Mouse (Mus musculus) limb, embryonic 11.5 days (tissue): ENCODE results near the gene Dnajb8. TPM values are rescaled to one million over a fixed set of nuclear protein-coding genes. Genes with fewer than 3 reads are reported as not detected.

Experiments used
- ATAC-seq: fragments of 200-750 bp; cut with Nextera tagmentation; 2 replicates; pipeline ENCODE4 v1.8.0; 2017; ENCODE audit warnings: low read depth; ENCODE audit not compliant: insufficient number of reproducible peaks, low FRiP score, low TSS enrichment
- DNase-seq: peaks from one replicate; pipeline ENCODE4 v3.0.0-alpha.2; 2015; ENCODE audit warnings: low spot score
- H3K27ac ChIP-seq: fragments of 300-500 bp; sonication (generic); replicated peaks from 2 replicates; pipeline ENCODE4 v1.5.1; 2014; ENCODE audit warnings: low read depth, mild to moderate bottlenecking, low read length
- H3K27me3 ChIP-seq: fragments of 300-500 bp; sonication (generic); 2 replicates; pipeline ENCODE4 v1.6.1; 2014; ENCODE audit warnings: mild to moderate bottlenecking, low read length, mixed read lengths; ENCODE audit not compliant: control insufficient read depth, insufficient read depth
- H3K36me3 ChIP-seq: fragments of 300-500 bp; sonication (generic); 2 replicates; pipeline ENCODE4 v1.6.1; 2014; ENCODE audit warnings: mild to moderate bottlenecking, low read length, moderate library complexity, mixed read lengths; ENCODE audit not compliant: control insufficient read depth, insufficient read depth
- H3K4me1 ChIP-seq: fragments of 300-500 bp; sonication (generic); 2 replicates; pipeline ENCODE4 v1.6.1; 2014; ENCODE audit warnings: low read length, mixed read lengths; ENCODE audit not compliant: control insufficient read depth, insufficient read depth
- H3K4me2 ChIP-seq: fragments of 300-500 bp; sonication (generic); 2 replicates; pipeline ENCODE4 v1.6.1; 2014; ENCODE audit warnings: low read depth, mild to moderate bottlenecking, moderate library complexity; ENCODE audit not compliant: severe bottlenecking
- H3K4me3 ChIP-seq: fragments of 300-500 bp; sonication (generic); 2 replicates; pipeline ENCODE4 v1.5.1; 2014; ENCODE audit warnings: low read depth, low read length
- H3K9ac ChIP-seq: fragments of 300-500 bp; sonication (generic); 2 replicates; pipeline ENCODE4 v1.6.1; 2014; ENCODE audit warnings: mild to moderate bottlenecking, low read length
- H3K9me3 ChIP-seq: fragments of 300-500 bp; sonication (generic); 2 replicates; pipeline ENCODE4 v1.6.1; 2016; ENCODE audit warnings: low read length; ENCODE audit not compliant: control insufficient read depth
- WGBS: fragments of 180-500 bp; shearing (Covaris S2); extraction: QIAGEN DNeasy Blood & Tissue Kit; methylation state at CpG from one replicate; pipeline ENCODE4 v1.1.7; 2014; 5-methylcytosine and 5-hydroxymethylcytosine counted together
- polyA plus RNA-seq: library from polyadenylated mRNA; unstranded; fragments of >200 nt; fragmentation: Nextera tagmentation; extraction: Ambion mirVana; gene quantifications from 2 replicates; pipeline ENCODE4 v1.2.1, GENCODE M21; 2014

Dnajb8 gene
- polyA plus RNA-seq, 1 experiment from 2014 or later, result not detected

DNA sequence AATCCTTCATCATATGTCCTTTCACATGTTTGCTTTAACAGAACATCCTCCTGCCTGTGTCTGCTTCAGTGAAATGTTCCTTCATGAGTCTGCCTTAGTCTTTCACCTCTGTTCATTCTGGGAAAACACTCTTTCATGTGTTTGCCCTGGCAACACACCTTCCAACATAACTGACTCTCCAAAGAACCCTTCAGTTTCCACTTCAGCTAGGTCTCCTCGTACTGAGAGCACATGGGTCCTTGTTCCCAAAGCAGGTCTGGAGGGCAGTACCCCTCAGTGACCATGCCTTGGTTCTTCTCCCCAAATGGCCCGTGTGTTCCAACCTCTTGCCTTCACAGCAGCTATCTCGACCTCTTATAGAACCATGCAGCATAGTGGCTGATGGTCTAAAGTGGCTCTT lies 45.0 kb downstream of the Dnajb8 start:
- Histone ChIP-seq H3K4me3 (no peak overlapping the region), H3K4me1 (peaks cover 10% of the 10 kb centered on the region), H3K9ac (no peak overlapping the region), H3K9me3 (no peaks in the 10 kb centered on the region), H3K36me3 (no peaks in the 10 kb centered on the region), H3K27me3 (no peaks in the 10 kb centered on the region), H3K27ac (no peak overlapping the region), H3K4me2 (no peak overlapping the region)
- 85% methylated on average over 3 of the region's 3 CpGs for whole genome bisulfite sequencing
- no peak for DNase-seq
- no peak for ATAC-seq

DNA sequence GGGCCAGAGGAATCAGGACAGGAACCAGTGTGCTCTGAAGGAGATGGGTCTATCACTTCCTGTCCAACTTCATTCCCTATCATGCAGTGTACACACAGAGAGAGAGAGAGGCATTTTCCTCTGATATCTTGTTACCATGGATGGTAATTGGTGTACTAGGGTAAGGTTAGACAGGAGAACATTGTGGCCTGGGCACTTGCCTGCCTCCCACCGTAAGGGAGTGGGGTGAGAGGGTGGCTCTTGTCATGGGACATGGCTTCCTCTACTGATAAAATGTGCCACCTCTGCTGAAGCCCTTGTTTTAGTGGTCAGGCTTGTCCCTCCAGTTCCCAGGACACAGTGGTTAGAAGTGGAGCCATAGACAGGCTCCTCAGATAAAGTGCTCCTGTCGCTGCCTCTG lies 45.9 kb downstream of the Dnajb8 start:
- H3K4me1 ChIP-seq, result peaks cover 7% of the 10 kb centered on the region
- 87% methylated on average over 2 of the region's 2 CpGs for WGBS
- DNase-seq (no peak), ATAC-seq (no peak)
- H3K36me3 ChIP-seq, result no peaks in the 10 kb centered on the region
- H3K9me3 ChIP-seq, result no peaks in the 10 kb centered on the region
- no peak overlapping the region for H3K27ac ChIP-seq
- no peak overlapping the region for H3K4me2 ChIP-seq
- no peak overlapping the region for H3K9ac ChIP-seq
- H3K27me3 ChIP-seq, result no peaks in the 10 kb centered on the region
- H3K4me3 ChIP-seq, result no peak overlapping the region

DNA sequence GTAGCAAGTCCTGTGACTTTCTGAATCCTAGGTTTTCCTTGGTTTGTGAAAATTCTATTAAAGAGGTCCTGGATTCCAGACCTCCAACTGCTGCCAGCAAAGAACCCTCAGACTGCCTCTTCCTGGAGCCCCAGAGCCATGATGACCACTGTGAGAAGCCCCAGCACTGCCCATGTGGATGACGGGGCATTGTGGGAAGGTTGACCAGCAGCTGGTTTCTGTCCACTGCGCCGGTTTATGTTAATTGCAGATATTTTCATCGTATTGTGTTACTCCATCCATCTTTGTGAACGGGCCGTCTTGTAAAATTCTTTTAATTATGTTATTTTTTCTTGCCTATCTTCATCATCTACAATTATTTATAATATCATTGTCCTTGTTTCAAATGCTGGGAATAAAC lies 52.6 kb downstream of the Dnajb8 start:
- DNase-seq, result no peak
- Histone ChIP-seq H3K9me3 (no peaks in the 10 kb centered on the region), H3K9ac (no peak overlapping the region), H3K27me3 (no peaks in the 10 kb centered on the region), H3K4me3 (no peak overlapping the region), H3K4me1 (peaks cover 7% of the 10 kb centered on the region), H3K36me3 (no peaks in the 10 kb centered on the region), H3K27ac (no peak overlapping the region), H3K4me2 (no peak overlapping the region)
- ATAC-seq, result no peak
- WGBS, result 91% methylated on average over 6 of the region's 6 CpGs

DNA sequence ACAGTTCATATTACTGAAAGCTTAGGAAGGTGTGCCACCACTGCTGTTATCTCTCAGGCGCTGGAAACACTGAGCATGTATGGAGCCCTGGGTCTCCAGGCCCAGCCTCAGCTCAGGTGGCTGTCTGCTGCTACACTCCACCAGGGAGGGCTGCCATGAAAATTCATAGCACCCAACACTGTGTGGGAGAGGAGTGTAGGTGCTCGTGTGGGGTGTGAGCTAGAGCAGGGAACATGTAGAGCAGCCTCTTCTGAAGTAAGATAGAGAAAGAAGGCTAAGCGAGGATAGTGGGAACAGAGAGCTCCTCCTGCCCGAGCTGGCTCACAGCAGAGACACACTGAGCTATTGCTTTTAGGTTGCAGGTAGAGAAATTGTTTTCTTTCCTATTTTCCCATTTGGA lies 54.2 kb downstream of the Dnajb8 start:
- Histone ChIP-seq H3K4me1 (peaks cover 7% of the 10 kb centered on the region), H3K9me3 (no peaks in the 10 kb centered on the region), H3K9ac (no peak overlapping the region), H3K4me2 (no peak overlapping the region), H3K27me3 (no peaks in the 10 kb centered on the region), H3K4me3 (no peak overlapping the region), H3K27ac (no peak overlapping the region), H3K36me3 (no peaks in the 10 kb centered on the region)
- ATAC-seq (no peak), DNase-seq (no peak)
- WGBS, result 87% methylated on average over 4 of the region's 4 CpGs

DNA sequence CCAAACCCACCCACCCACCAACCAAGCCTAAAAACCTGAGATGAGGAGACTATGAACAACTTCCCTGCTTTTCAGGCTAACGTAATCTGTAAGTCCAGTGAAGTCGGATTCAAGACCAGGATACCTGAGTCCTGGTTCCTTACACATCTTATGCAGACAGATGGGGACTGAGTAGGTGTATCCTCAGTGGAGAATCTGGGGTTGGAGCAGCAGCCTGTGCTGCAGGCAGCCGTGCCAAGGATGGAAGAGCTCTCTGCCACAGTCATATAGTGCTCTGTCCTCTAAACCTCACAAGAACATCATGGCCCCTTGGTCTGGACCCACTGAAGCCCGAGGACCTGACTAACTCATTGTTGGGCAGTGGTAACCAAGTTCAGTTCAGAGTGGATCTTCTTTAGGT lies 55.2 kb downstream of the Dnajb8 start:
- Histone ChIP-seq H3K9me3 (no peaks in the 10 kb centered on the region), H3K27me3 (no peaks in the 10 kb centered on the region), H3K4me3 (no peak overlapping the region), H3K9ac (no peak overlapping the region), H3K36me3 (no peaks in the 10 kb centered on the region), H3K4me2 (no peak overlapping the region), H3K4me1 (peaks cover 2% of the 10 kb centered on the region), H3K27ac (no peak overlapping the region)
- 83% methylated on average over 4 of the region's 4 CpGs for WGBS
- DNase-seq, result no peak
- ATAC-seq, result no peak

DNA sequence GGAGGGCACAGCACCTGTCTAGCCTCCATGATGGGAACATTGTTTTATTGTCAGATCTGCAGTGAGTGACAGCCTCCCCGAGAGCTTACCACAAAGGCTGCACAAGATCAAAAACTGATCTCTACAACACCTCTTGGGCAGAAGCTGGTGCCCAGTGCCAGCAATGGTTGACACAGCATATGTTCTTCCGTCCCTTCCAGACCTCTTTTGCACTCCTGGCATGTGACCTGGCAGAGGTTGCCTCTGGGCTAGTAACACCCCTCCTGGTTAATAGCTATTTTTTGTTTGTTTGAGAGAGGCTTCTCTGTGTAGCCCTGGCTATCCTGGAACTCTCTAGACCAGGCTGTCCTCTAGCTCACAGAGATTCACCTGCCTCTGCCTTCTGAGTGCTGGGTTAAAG lies 56.1 kb downstream of the Dnajb8 start:
- Histone ChIP-seq H3K27ac (no peak overlapping the region), H3K27me3 (no peaks in the 10 kb centered on the region), H3K36me3 (no peaks in the 10 kb centered on the region), H3K9me3 (no peaks in the 10 kb centered on the region), H3K4me2 (no peak overlapping the region), H3K4me3 (no peak overlapping the region), H3K4me1 (no peaks in the 10 kb centered on the region), H3K9ac (no peak overlapping the region)
- no peak for DNase-seq
- ATAC-seq, result no peak
- WGBS, result 84% methylated on average over 2 of the region's 2 CpGs

DNA sequence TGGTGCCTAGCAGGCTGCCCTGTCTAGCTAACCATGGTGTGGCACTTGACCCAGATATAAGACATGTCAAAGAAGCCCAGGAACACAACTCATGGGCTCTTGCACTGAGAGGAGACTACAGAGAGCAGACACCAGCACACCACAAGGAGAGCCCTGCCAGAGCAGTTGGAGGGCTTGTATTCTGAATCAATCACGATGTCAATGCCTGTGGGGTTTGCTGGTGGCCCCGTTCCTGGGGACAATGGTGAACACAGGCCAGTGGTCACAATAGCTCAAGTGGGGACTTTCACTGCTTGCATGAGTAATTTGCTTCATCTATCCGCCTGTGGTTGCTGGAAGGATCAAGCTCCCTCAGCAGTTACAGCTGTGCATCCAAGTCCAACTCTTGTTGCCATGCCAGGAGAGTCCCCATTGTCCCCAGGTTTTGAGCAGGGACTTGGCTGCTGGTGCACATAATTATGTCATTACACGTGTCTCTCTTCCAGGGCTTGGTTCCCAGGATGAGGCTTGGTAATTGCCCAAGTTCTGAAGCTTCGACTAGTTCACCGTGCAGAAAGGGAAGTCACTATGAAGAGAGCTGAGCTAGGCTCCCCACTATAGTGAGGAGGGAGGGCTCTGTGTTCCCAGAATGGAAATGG lies 68.2 kb downstream of the Dnajb8 start:
- H3K4me2 ChIP-seq, result no peak overlapping the region
- no peak overlapping the region for H3K4me3 ChIP-seq
- H3K9ac ChIP-seq, result no peak overlapping the region
- no peak overlapping the region for H3K27ac ChIP-seq
- H3K4me1 ChIP-seq, result no peaks in the 10 kb centered on the region
- no peaks in the 10 kb centered on the region for H3K27me3 ChIP-seq
- ATAC-seq, result no peak
- WGBS, result 86% methylated on average over 6 of the region's 6 CpGs
- DNase-seq, result no peak
- no peaks in the 10 kb centered on the region for H3K36me3 ChIP-seq
- no peaks in the 10 kb centered on the region for H3K9me3 ChIP-seq

DNA sequence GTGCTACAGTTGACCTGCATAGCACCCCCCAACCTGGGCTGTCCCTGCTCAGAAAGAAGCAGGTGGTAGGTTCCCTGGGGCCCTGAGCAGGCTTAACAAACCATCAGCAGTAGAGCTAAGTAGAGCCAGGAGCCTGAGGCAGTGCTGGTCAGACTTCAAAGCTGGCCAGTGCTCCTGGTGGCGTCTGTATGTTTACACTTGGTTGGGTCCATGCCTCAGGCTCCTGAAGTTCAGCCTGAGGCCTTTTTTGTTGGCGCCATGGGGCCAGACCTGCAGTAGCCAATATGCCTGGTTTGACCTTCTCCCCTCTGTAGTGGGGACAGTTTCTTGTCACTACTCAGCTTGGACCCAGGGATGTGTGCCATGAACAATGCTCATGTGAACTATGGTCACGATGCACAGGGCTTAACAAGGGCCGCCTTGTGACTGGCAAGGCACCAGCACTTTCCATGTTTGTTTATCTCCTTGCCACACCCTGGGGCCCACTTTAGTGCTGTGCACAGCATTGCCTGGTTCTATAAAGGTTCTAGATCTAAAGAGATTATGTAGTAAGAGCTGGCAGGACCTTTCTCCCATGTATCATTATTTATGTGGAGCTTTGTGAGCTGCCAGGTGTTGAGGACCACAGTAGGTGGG lies 70.3 kb downstream of the Dnajb8 start:
- ATAC-seq (no peak), DNase-seq (no peak)
- Histone ChIP-seq H3K27ac (no peak overlapping the region), H3K9me3 (no peaks in the 10 kb centered on the region), H3K4me1 (no peaks in the 10 kb centered on the region), H3K4me2 (no peak overlapping the region), H3K27me3 (no peaks in the 10 kb centered on the region), H3K36me3 (no peaks in the 10 kb centered on the region), H3K4me3 (no peak overlapping the region), H3K9ac (no peak overlapping the region)
- 60% methylated on average over 4 of the region's 4 CpGs for WGBS

DNA sequence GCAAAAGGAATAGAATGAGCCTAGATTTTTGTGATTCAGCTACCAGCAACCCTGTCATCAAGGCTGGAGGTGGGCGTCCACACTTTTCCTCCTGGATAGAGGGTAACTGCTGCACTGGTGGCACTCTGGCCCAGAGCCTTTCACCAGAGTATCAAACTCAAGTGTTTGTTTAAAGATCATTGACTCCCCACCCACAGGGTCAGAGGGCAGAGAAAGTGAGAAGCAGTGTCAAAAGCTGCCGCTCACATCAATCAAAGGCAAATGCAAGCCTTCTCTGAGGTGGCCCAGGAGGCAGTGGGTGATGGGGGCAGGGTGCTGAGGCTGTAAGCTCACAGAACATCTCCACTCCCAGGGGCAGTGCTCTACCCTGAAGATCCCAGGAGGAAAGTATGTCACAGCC lies 77.4 kb downstream of the Dnajb8 start:
- no peak overlapping the region for H3K9ac ChIP-seq
- DNase-seq (no peak), ATAC-seq (no peak)
- no peak overlapping the region for H3K4me3 ChIP-seq
- no peak overlapping the region for H3K27ac ChIP-seq
- WGBS, result 29% methylated on average over 2 of the region's 2 CpGs
- H3K4me1 ChIP-seq, result no peaks in the 10 kb centered on the region
- H3K9me3 ChIP-seq, result no peaks in the 10 kb centered on the region; the same call in 1 of the 2 replicates
- H3K36me3 ChIP-seq, result no peaks in the 10 kb centered on the region
- H3K4me2 ChIP-seq, result no peak overlapping the region
- no peaks in the 10 kb centered on the region for H3K27me3 ChIP-seq
